Mouse (Mus musculus) kidney, adult 18-20 months (tissue): ENCODE measurements at regions not wholly inside any gene's neighbourhood (a gene's known extent, or its start where the extent isn't known, plus 50 kb on each side); places are given as distances from the start of the nearest gene placed in this dataset.
A peak's percentile ranks its signal among the peaks of the same experiment; 100 is the strongest.
"Not testable (repeated sequence)": the region's sequence is repeated elsewhere in the genome, so short reads cannot be mapped to it uniquely, and the experiment has no call there.

Source experiments
- DNase-seq: peaks from one replicate; pipeline ENCODE4 v3.0.0; 2021

- DNase-seq = no peak
These were observed 218.0 kb downstream of the Unc5cl start for GRCm38 (mm10) chr17:48672749-48673148.

- no peak for DNase-seq
These were observed 223.6 kb downstream of the Unc5cl start for GRCm38 (mm10) chr17:48678216-48678832.

DNA sequence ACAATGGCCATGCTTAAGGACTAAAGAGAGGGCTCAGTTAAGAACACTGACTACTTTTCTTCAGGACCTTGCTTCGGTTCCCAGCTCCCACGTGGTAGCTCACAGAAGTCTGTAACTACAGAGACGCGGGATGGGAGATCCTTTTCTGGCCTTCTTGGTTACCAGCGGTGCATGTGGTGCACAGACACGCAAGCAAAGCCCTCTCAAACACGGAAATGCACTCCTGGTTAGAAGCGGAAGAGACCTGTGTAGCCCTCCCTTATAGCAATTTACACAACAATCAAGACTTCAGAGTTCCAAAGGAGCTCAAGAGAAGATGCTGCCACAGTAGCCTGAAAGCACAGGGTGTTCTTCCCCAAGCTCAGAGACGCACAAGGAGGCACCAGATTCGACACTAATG, 225.6 kb downstream of the Unc5cl start:
- no peak for DNase-seq

GRCm38 (mm10) chr17:48688944-48689343, 234.2 kb downstream of the Unc5cl start:
- no peak for DNase-seq

- DNase-seq = no peak
These were observed 233.7 kb upstream of the Lrfn2 start for GRCm38 (mm10) chr17:48698456-48698855.

GRCm38 (mm10) chr17:48700591-48700990, 231.6 kb upstream of the Lrfn2 start:
- DNase-seq = peak; percentile 6

DNA sequence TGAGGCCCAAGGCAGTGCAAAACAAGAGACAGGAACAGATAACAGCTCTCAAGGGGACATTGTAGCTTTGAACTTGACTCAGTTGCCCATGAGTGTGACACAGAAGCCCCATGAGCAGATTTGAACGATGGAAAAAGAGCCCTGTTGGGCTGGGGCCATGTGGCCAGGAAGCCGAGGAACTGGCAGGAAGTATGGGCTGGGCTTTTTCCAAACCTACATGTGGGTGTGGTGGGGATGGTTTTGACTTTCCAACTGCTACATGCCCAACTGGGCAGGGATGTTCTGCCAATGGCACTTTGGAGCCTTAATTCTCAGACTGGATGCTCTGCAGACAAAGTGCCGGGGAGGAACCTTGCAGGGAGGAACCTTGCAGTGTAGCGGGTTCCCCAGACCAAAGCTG, 211.7 kb upstream of the Lrfn2 start:
- no peak for DNase-seq

DNA sequence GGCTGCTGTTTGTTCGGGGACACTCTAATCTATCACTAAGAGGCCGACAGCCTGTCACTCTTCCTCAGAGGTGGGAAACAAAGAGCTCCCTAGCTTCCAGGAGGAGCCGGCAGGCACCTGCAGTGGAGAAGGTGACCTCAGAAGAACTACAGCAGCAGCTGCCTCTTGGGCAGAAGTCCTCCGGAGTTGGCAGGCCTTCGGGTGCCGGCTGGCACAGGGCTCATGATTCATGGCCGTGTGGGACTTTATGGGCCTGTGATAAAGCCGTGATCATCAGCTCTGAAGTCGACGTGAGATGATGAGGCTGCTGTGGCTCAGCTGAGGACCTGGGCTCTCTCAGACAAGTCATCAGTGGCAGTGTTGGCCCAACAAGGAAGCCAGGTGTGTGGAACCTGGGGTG, 208.9 kb upstream of the Lrfn2 start:
- no peak for DNase-seq

DNA sequence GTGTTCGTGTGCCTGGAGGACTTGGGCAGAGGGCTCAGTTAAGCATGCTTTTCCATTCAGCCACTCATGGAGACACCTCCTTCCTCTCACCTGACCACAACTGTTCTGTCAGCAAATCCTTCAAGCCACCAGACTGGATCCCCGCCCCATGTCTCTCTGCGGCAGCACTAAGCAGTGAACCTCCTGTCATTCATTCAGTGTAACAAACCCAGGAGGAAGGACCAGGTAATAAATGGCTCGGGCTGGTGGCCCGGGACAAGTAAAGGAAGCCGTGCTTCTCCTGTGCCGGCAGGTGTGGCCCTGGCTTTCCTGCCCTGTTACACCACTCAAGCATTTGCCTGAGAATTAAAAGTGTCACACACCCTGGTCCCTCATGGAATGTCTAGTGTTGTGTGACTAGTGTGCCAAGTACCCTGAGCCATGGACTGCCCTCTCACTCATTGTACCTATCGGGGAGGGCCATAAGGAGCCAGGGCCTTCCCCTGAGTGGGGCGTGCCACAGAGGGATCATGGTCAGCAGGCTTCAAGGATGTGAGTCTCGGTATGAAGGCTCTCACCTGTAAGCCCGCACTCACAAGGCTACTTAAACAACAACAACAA, 207.6 kb upstream of the Lrfn2 start:
- no peak for DNase-seq

- no peak for DNase-seq
These were observed 205.7 kb upstream of the Lrfn2 start for GRCm38 (mm10) chr17:48726460-48726859.

- DNase-seq = no peak
These were observed 198.4 kb upstream of the Lrfn2 start for GRCm38 (mm10) chr17:48733801-48734200.

DNA sequence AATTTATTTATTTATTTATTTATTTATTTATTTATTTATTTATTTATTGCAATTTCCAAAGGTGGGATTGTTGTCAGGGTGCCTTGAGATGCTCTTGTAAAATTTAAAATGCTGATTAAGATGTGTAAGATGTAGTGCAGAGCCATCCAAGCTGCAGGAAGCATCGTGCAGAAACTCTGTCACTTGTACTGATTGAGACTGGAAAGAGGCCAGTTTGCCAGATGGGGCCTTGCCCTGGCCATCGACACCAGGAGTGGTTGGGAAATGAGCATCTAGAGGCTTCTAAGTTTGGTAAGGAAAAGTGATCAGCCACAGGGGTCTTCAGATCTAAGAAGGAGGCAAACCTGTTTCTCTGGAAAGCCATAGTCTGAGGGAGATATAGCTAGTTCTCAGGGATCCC, 195.0 kb upstream of the Lrfn2 start:
- not testable (repeated sequence) for DNase-seq

- peak; percentile 7 for DNase-seq
These were observed 193.5 kb upstream of the Lrfn2 start for GRCm38 (mm10) chr17:48738708-48739107.

GRCm38 (mm10) chr17:48742769-48743405, 189.3 kb upstream of the Lrfn2 start:
- no peak for DNase-seq

DNA sequence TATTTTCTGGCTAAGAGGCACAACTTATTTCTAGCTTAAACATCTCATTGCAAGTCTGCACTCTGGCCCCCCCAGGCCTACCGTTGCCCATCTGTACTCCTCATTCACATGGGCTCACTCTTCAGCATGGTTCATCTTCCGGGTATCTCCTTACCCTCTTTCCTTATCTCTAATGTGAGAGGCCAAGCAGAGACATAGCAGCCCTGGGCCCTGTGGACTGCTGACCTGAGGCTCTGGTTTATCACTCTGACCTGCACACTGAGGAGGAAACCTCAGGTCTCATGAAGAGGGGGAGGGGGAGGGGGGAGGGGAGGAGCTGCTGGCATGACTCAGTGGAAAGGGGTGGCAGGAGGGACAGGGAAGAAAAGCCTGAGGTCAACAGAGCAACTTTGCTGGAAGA, 162.1 kb upstream of the Lrfn2 start:
- no peak for DNase-seq

- no peak for DNase-seq
These were observed 160.4 kb upstream of the Lrfn2 start for GRCm38 (mm10) chr17:48771721-48772320.

DNA sequence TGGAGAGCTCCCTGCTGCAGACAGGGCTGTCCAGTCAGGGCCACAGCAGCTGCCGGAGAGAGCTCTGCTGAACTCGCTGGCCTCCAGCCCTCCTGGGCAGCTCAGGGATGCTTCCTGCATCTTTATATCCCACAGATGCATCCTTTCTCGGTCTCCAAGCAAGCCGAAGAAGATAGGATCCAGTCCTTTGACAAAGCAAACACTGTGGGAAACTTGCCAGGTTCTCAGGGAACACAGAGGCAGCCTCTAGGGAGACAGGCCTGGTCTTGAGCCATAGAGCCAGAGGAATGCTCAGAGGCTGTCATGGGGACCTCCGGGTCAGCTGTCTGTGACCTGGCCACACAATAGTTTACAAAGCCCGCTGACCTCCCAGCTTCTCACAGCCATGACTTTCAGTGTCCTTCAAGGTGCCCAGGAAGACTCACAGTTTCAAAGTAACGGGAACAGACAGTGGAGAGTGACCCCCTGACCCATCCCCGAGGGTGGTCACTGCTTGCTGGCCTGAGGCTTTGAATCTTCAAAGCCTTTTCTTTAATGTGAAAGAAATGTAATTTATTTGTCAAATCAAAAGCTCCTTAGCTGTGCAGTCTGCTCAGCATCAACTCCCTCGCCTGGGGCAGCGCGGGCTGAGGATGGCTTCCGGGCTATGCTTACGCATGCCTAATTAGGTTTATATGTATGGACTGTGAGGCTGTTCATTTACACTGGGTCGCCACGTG, 157.8 kb upstream of the Lrfn2 start:
- peak; percentile 3 for DNase-seq

DNA sequence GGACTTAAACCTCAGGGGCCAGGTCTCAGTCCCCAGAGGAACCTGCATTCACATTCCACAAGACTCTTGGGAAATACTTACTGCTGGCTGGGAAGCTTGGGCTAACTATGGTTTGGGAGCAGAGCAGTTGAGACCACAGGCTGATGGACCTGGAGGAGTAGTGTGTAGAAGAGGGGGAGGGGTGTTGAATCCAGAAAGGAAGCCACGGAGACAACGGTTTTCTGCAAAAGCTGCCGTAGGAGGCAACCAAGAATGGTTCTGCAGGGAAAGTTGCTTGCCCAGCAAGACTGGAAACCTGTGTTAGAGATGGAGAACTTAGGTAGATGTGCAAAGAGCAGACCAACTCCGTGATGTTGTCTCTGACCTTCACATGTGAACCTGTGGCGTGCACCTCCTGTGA, 156.7 kb upstream of the Lrfn2 start:
- DNase-seq = no peak

- DNase-seq = no peak
These were observed 155.7 kb upstream of the Lrfn2 start for GRCm38 (mm10) chr17:48776502-48776902.

GRCm38 (mm10) chr17:48780217-48780616, 152.0 kb upstream of the Lrfn2 start:
- DNase-seq = no peak

- no peak for DNase-seq
These were observed 147.8 kb upstream of the Lrfn2 start for GRCm38 (mm10) chr17:48784417-48784816.

- DNase-seq = no peak
These were observed 145.7 kb upstream of the Lrfn2 start for GRCm38 (mm10) chr17:48786501-48786900.

- no peak for DNase-seq
These were observed 142.3 kb upstream of the Lrfn2 start for GRCm38 (mm10) chr17:48789846-48790245.
